Mouse (Mus musculus): ENCODE measurements around the gene S1pr2.

- TF ChIP-seq POLR2A (IDR thresholded peaks at IDR 0.05; ENCODE audit: low read depth, low read length) (no peak), CTCF (IDR thresholded peaks at IDR 0.05; ENCODE audit: extremely low read depth, insufficient read depth, insufficient read length, insufficient replicate concordance) (no peak)
Measured at GRCm38 (mm10) chr9:21017177-21017575, 40.6 kb upstream of the S1pr2 start.
